Mouse (Mus musculus) heart, embryonic 14.5 days (tissue): ENCODE data around the gene Traf6. TPM values are rescaled to one million over a fixed set of nuclear protein-coding genes. Genes with fewer than 3 reads are reported as not detected.

Experiments
- ATAC-seq: fragments of 200-750 bp; cut with Nextera tagmentation; 2 replicates; pipeline ENCODE4 v1.8.0; 2017; ENCODE audit warnings: low read depth, moderate TSS enrichment; ENCODE audit not compliant: insufficient number of reproducible peaks, insufficient read depth, low FRiP score
- H3K27ac ChIP-seq, 2 experiments: fragments of 200-500 bp in 1 of 2; fragments of 300-500 bp in 1 of 2; sonication (generic) in 1 of 2; replicated peaks in 1 of 2; 2 replicates each; pipeline ENCODE4 v1.5.1; 2012 to 2014; ENCODE audit warnings: low read depth in 2 of 2, low read length in 2 of 2, control low read depth in 1 of 2, mild to moderate bottlenecking in 1 of 2, mixed read lengths in 1 of 2; ENCODE audit not compliant: control insufficient read depth in 1 of 2, insufficient read depth in 1 of 2
- H3K27me3 ChIP-seq: fragments of 300-500 bp; sonication (generic); 2 replicates; pipeline ENCODE4 v1.6.1; 2014; ENCODE audit warnings: mild to moderate bottlenecking, low read length, control low read depth; ENCODE audit not compliant: control insufficient read depth, insufficient read depth
- H3K36me3 ChIP-seq: fragments of 300-500 bp; sonication (generic); 2 replicates; pipeline ENCODE4 v1.6.1; 2014; ENCODE audit warnings: mild to moderate bottlenecking, control low read depth, low read length, mixed read lengths; ENCODE audit not compliant: control insufficient read depth, insufficient read depth
- H3K4me1 ChIP-seq, 2 experiments: fragments of 200-500 bp in 1 of 2; fragments of 300-500 bp in 1 of 2; sonication (generic) in 1 of 2; 2 replicates each; pipeline ENCODE4 v1.6.1; 2012 to 2014; ENCODE audit warnings: low read length in 2 of 2, control low read depth in 1 of 2, mixed read lengths in 1 of 2; ENCODE audit not compliant: control insufficient read depth in 2 of 2, insufficient read depth in 2 of 2
- H3K4me2 ChIP-seq: fragments of 300-500 bp; sonication (generic); 2 replicates; pipeline ENCODE4 v1.6.1; 2014; ENCODE audit warnings: mild to moderate bottlenecking, low read length
- H3K4me3 ChIP-seq, 2 experiments: fragments of 200-500 bp in 1 of 2; fragments of 300-500 bp in 1 of 2; sonication (generic) in 1 of 2; 2 replicates each; pipeline ENCODE4 v1.5.1; 2012 to 2014; ENCODE audit warnings: low read length in 2 of 2, mild to moderate bottlenecking in 2 of 2, control low read depth in 1 of 2, low read depth in 1 of 2, moderate library complexity in 1 of 2; ENCODE audit not compliant: control insufficient read depth in 1 of 2, insufficient read depth in 1 of 2
- H3K9ac ChIP-seq: fragments of 300-500 bp; sonication (generic); 2 replicates; pipeline ENCODE4 v1.6.1; 2014; ENCODE audit warnings: mild to moderate bottlenecking, low read length
- H3K9me3 ChIP-seq: fragments of 300-500 bp; sonication (generic); 2 replicates; pipeline ENCODE4 v1.6.1; 2016; ENCODE audit warnings: low read length, control low read depth; ENCODE audit not compliant: control insufficient read depth
- WGBS: fragments of 180-500 bp; shearing (Covaris S2); extraction: QIAGEN DNeasy Blood & Tissue Kit; methylation state at CpG from one replicate; pipeline ENCODE4 v1.1.7; 2014; 5-methylcytosine and 5-hydroxymethylcytosine counted together
- polyA plus RNA-seq: library from polyadenylated mRNA; unstranded; fragments of >200 nt; fragmentation: Nextera tagmentation; extraction: Ambion mirVana; gene quantifications from 2 replicates; pipeline ENCODE4 v1.2.1, GENCODE M21; 2014

Traf6 gene
- polyA plus RNA-seq, 1 experiment from 2014 or later, result 7.5 TPM

GRCm38 (mm10) chr2:101679164-101679784 lies 1.0 kb downstream of the Traf6 start:
- Histone ChIP-seq H3K36me3 (peaks cover 9% of the 10 kb centered on the region; the same call in 1 of the 2 replicates), H3K9me3 (no peaks in the 10 kb centered on the region), H3K27me3 (no peaks in the 10 kb centered on the region), H3K4me2 (peak overlapping the region; percentile 83), H3K4me1 (peaks cover 2 to 7% of the 10 kb centered on the region in 2 experiments; a peak in 2 of 4 replicates), H3K27ac (no peak overlapping the region), H3K9ac (peak overlapping the region; percentile 95), H3K4me3 (peak overlapping the region; percentile 74 to 75)
- 6% methylated on average over 15 of the region's 15 CpGs for WGBS
- no peak for ATAC-seq

- H3K9ac ChIP-seq, result no peak overlapping the region
- no peak for ATAC-seq
- no peaks in the 10 kb centered on the region for H3K9me3 ChIP-seq
- peaks cover 48% of the 10 kb centered on the region for H3K36me3 ChIP-seq
- no peak overlapping the region for H3K27ac ChIP-seq
- no peak overlapping the region for H3K4me2 ChIP-seq
- 92% methylated on average over 12 of the region's 12 CpGs for WGBS
- peaks cover 0 to 5% of the 10 kb centered on the region in 2 experiments; a peak in 1 of 4 replicates for H3K4me1 ChIP-seq
- no peaks in the 10 kb centered on the region for H3K27me3 ChIP-seq
- no peak overlapping the region for H3K4me3 ChIP-seq
These were observed 6.2 kb downstream of the Traf6 start for GRCm38 (mm10) chr2:101684421-101684820.

- Histone ChIP-seq H3K4me3 (no peak overlapping the region), H3K27me3 (no peaks in the 10 kb centered on the region), H3K4me1 (no peaks in the 10 kb centered on the region), H3K36me3 (peaks cover 72% of the 10 kb centered on the region), H3K9me3 (no peaks in the 10 kb centered on the region), H3K27ac (no peak overlapping the region), H3K9ac (no peak overlapping the region), H3K4me2 (no peak overlapping the region)
- no peak for ATAC-seq
- WGBS, result 94% methylated on average over 5 of the region's 5 CpGs
These were observed 9.8 kb downstream of the Traf6 start for GRCm38 (mm10) chr2:101688011-101688410.

- H3K4me2 ChIP-seq, result no peak overlapping the region
- no peaks in the 10 kb centered on the region for H3K4me1 ChIP-seq
- H3K9ac ChIP-seq, result no peak overlapping the region
- H3K27ac ChIP-seq, result no peak overlapping the region
- H3K36me3 ChIP-seq, result peaks cover 70% of the 10 kb centered on the region
- ATAC-seq, result no peak
- H3K4me3 ChIP-seq, result no peak overlapping the region
- no peaks in the 10 kb centered on the region for H3K27me3 ChIP-seq
- H3K9me3 ChIP-seq, result no peaks in the 10 kb centered on the region
- WGBS, result 90% methylated on average over 9 of the region's 9 CpGs
These were observed 12.1 kb downstream of the Traf6 start for GRCm38 (mm10) chr2:101690252-101690827.

GRCm38 (mm10) chr2:101693043-101693442 lies 14.8 kb downstream of the Traf6 start:
- H3K9me3 ChIP-seq, result no peaks in the 10 kb centered on the region
- H3K9ac ChIP-seq, result no peak overlapping the region
- H3K27me3 ChIP-seq, result no peaks in the 10 kb centered on the region
- no peak overlapping the region for H3K4me3 ChIP-seq
- ATAC-seq, result no peak
- no peak overlapping the region for H3K27ac ChIP-seq
- 44% methylated on average over 4 of the region's 4 CpGs for WGBS
- no peaks in the 10 kb centered on the region for H3K4me1 ChIP-seq
- peaks cover 75% of the 10 kb centered on the region for H3K36me3 ChIP-seq
- H3K4me2 ChIP-seq, result no peak overlapping the region

GRCm38 (mm10) chr2:101693577-101694215 lies 15.5 kb downstream of the Traf6 start:
- Histone ChIP-seq H3K9me3 (no peaks in the 10 kb centered on the region), H3K36me3 (peaks cover 79% of the 10 kb centered on the region), H3K4me1 (no peaks in the 10 kb centered on the region), H3K27me3 (no peaks in the 10 kb centered on the region), H3K9ac (no peak overlapping the region), H3K4me2 (no peak overlapping the region), H3K27ac (no peak overlapping the region), H3K4me3 (no peak overlapping the region)
- WGBS, result 60% methylated on average over 5 of the region's 5 CpGs
- ATAC-seq, result no peak

GRCm38 (mm10) chr2:101695584-101695983 lies 17.4 kb downstream of the Traf6 start:
- Histone ChIP-seq H3K4me3 (no peak overlapping the region), H3K27ac (no peak overlapping the region), H3K9ac (no peak overlapping the region), H3K36me3 (peaks cover 70% of the 10 kb centered on the region), H3K9me3 (no peaks in the 10 kb centered on the region), H3K27me3 (no peaks in the 10 kb centered on the region), H3K4me1 (no peaks in the 10 kb centered on the region), H3K4me2 (no peak overlapping the region)
- WGBS, result 85% methylated on average over 7 of the region's 7 CpGs
- ATAC-seq, result no peak
